Mouse (Mus musculus) neutrophil, adult 59 days (primary cell): ENCODE measurements around the gene B3galt4. TPM values are rescaled to one million over a fixed set of nuclear protein-coding genes. Genes with fewer than 3 reads are reported as not detected.

Source experiments
- total RNA-seq, 2 experiments: library from RNA; stranded (reverse); gene quantifications; 1 replicate in 1 of 2; 2 replicates in 1 of 2; pipeline ENCODE4 v1.2.4; 2023

B3galt4 gene
- total RNA-seq = 10 to 100 TPM; 10.7 to 12.0 TPM

DNA sequence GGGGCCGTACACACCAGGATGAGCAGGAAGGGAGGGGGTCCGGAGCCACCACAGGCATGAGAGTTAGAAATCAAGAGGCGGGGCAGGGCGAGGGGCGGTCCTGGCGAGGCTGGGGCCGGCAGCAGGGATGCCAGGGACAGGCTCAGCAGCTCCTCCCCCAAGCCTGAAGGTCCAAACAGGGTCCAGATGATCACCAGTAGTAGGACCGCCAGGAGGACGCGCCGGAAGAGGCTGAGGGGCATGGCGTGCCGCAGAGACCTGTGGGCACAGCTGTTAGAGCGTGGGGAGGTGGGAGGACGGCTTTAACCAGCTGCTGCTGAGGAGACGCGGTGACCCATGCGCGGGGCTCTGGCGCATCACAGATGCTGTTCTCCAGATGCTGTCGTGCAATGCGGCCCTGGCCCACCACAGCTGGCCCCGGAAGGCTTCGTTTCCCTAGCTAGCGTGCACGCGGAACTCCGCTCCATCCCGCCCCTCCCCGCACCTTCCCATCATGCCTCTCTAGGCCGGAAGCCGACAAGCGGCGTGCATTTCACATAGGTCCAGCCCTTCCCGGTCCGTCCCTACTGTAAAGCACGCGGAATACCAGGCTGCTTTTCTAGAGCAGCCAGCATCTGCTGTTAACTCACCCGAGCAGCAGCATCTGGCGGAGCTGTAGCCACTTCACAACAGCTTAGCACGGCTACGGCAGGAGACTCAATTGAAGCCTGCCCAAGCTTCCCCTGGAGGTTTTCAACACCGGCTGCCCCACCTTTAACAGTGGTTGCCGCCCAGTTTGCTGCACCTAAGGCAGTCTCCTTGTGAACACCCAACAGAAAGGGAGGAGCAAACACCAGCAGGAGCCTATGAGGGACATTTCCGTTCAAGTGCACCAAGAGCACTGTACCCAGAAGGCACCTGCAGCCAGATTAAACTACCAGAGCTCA is at the start of gene B3galt4:
Gene B3galt4 (minus strand): TSS at position 468 of the 926 bp plus-strand sequence.

DNA sequence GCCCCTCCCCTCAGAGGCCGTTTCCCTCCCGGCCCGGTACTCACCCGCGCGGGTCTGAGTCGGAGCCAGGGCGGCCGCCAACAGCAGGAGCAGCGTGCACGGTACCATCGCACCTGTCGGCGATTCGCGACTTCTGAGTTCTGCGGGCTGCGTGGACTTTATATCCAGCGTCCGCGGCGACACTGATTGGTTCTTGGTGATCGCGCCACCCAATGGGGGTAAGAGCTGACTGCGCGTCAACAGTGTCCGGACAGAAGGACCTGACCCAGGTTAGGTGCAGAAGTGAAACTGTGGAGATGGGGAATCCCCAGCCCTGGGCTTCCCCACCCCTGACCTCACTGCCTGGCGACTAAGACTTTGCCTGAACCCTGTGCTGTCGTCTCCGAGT is 48.9 kb upstream of the B3galt4 start, which contains the start of gene H2-K1:
Gene H2-K1 (minus strand): TSS at position 198 of the 388 bp plus-strand sequence.

DNA sequence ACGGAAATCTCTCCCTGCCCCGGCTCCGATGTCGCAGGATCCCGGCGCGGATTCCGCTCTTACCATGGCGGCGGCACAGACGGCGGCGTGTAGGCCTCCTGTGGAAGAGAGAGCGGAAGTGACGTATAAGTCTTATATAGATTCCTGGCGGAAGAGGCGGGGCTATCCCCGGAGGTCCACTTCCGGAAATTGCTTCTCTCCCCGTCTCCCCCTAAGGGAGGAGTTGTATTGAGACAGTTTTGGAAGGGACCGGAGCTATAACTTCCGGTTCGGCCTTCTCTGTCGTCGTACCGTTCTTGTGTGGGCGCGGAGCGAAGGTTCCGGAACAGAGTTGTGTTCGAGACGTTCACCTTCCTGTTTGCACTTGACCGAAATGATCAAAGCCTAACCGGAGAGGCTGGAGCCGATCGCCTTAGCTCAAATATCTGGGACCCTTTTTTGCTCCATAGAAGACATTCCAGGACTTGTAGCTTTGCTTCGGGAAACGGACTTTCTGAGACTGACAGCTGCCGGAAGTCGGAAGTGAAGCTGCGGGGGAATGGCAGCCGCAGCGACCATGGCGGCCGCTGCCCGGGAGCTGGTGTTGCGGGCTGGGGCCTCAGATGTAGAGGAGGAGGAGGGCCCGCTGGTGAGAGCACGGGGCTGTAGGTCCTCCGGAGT is 4.4 kb upstream of the B3galt4 start, which contains the start of the genes Vps52 and Rps18:
Gene Vps52 (plus strand): TSS at position 258 of the 660 bp plus-strand sequence.
Gene Rps18 (minus strand): TSS at position 447 of the 660 bp plus-strand sequence.

DNA sequence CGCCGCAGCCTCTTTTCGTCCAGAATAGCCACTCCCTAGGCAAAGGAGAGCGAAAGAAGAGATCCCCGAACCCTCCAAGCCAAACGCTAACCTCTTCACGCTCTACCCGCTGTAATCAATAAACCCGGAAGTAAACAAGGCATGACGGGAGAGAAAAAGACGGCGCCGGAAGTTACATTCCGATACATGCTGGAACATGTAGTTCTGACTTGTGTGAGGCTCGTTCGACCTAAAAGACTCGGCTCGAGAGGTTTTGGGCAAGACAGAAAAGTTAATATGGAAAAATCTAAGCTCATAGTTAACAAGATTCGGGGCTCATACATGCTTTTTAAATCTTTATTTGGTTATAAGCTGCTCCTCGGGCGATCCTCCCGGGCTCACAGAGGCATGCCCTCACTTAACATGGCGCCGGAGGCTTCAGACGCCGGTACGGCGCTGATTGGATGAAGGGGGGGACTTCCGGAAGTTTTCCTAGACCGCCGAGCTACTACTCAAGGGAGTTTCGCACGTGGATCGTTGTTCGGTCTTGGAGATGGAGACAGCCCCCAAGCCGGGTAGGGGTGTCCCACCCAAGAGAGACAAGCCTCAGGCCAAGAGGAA is 11.0 kb downstream of the B3galt4 start, which contains the start of the genes Pfdn6 and Wdr46:
Gene Pfdn6 (minus strand): TSS at position 138 of the 600 bp plus-strand sequence.
Gene Wdr46 (plus strand): TSS at position 455 of the 600 bp plus-strand sequence.

DNA sequence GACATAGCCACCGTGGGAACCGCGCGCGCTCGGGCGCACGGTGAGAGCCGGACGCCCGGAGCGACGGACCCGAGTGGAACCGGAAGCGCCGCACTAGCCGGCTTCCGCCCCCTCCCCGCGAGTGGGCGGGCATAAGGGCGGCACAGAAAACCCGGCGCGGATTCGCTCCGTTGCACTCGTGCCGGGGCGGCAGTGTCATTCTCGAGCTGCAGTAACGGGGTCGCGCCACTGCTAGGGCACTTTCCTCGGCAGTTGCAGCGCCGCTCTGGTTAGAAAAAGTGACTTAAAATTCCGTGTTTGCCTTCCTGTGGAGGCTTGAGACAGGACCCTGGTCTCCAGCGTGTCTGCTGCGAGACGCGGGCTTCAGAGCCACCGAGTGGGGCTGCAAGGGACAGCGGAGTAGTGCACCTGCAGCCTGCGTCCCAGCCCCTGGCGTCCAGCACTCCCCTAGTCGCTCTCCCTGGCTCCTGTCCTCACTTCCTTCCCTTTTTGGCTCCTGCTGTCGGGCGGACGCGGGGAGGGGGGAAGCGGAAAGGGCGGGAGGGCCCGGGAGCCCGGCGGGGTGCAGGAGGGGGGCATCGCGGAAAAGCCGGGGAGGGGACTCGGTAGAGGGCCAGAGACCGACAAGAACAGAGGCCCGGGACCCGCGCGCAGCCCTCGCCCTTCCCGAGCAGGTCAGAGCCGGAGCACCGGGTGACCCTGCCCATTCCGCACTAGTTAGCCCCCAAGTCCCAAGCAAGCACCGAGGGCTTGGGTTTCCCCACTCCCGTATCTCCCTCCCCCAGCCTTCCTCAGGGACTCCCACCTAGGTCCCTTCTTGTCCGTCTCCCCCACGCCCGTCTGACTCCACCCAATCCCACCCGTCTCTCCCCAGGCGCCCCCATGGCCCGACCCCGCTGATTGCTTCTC is 21.7 kb downstream of the B3galt4 start, which contains the start of gene Rgl2:
Gene Rgl2 (plus strand): TSS at position 173 of the 909 bp plus-strand sequence.

DNA sequence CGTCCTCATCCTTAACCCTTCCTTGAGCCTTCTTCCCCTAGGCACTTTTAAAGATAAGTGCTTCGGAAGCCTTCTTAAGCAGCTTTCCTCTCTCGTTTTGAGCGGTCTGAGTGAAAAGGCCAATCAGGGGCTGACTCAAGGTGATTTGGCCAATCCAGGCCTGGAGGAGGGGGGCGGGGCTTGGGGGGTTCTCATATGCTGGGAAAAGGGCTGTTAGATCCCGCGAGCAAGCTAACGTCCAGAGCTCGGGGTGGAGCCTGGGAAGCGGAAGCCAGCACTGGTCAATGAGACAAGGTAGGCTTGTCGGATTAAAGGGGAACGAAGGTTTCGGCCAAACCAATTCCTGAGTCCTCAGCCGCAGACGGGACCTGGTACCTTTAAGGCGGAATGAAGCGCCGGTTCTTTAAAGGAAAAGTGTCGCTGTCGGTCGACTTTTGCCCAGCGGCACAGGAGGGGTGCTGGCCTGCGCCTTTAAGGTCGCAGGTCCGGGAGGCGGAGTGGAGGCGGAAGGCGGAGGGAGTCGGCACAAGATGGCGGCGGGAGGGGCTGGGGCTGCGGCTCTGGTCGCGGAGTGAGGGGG is 35.5 kb downstream of the B3galt4 start, which contains the start of the genes Tapbp and Zbtb22:
Gene Tapbp (plus strand): TSS at position 229 of the 580 bp plus-strand sequence.
Gene Zbtb22 (plus strand): TSS at position 234 of the 580 bp plus-strand sequence.

DNA sequence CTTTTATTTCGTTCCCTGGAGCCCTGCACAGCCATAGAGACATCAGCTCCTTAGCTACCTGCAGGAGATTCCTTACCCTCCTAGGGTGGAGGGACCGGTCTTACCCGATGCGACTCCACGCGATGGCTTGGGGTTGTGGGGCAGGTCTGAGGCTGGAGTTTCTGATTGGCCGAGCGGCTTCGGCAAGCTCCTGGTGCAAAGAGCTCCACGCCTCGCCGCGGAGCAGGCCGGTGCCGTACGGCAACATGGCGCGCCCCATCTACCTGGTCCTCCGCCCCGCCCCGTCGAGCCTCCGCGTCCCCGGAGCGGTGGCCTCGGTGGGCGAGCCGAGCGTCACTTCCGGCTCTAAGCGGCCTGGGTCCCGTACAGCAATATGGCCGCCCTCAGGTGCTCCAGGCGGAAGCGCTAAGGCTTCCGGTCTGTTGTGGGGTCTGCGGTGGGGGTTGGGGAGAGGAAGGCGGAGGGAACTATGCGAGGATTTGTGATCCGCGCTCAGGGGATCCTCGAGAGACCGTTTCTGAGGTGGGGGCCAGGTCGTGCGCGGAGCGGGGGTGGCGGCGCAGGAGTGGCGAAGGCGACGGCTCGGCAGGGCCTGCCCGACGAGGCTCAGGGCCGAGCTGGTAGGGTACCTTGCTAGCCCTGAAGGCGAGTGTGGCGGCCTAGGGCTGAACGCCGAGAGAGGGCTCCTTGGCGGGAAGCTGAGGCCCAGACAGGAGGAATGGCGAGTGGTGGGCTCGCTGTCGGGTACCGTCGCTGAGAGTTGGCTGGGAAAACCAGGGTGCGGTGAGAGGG is 42.0 kb downstream of the B3galt4 start, which contains the start of gene Daxx:
Gene Daxx (plus strand): TSS at position 338 of the 792 bp plus-strand sequence.

DNA sequence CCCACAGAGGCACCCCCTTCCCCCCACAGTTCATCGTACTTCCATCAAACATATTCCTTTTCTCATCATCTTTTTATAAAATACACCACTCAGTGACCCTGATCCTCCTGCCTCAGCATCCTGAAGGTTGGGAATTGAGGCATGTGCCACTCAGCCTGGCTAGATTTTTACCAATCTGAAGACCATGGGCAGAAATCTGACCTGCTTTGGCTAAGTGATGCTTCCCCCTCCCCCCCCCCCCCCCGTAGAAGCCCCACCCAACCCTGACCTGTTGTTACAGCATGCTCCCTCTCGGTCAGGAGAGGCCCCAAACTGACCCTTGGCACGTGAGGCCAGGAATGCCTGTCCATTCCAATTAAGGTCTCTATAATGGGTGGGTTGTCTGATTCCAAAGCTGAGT is 46.5 kb downstream of the B3galt4 start, which contains the start of gene Platr17:
Gene Platr17 (plus strand): TSS at position 301 of the 400 bp plus-strand sequence.

Other genes with a start within 250 kb of the B3galt4 start
- gene March2, start 232.8 kb downstream of the B3galt4 start, total RNA-seq = 10 to 100 TPM; 58.9 to 59.2 TPM
- gene Rab11b, start 191.0 kb downstream of the B3galt4 start, total RNA-seq = 100 to 1,000 TPM; 174 to 180 TPM
- 1 to 10 TPM; 1.1 to 1.2 TPM for gene Angptl4, start 169.7 kb downstream of the B3galt4 start, total RNA-seq
- 1 to 10 TPM; 4.7 to 7.4 TPM for gene Kank3, start 141.0 kb downstream of the B3galt4 start, total RNA-seq
- 1,000 to 10,000 TPM; 1,073 to 1,248 TPM for gene Rps28, start 126.9 kb downstream of the B3galt4 start, total RNA-seq
- gene Ndufa7, start 126.9 kb downstream of the B3galt4 start, total RNA-seq = 100 to 1,000 TPM; 110 to 135 TPM
- gene Cd320, start 108.4 kb downstream of the B3galt4 start, total RNA-seq = 1 to 10 TPM; 1.1 to 1.5 TPM
- not detected for gene Gm7029, start 77.7 kb downstream of the B3galt4 start, total RNA-seq
- gene Kifc1, start 60.8 kb downstream of the B3galt4 start, total RNA-seq = 10 to 100 TPM; 45.6 to 48.3 TPM
- gene Platr17, start 46.4 kb downstream of the B3galt4 start, total RNA-seq = under 1 TPM in 1 of 2 experiments, not detected in 1; 0.66 TPM
- gene Daxx, start 42.1 kb downstream of the B3galt4 start, total RNA-seq = 10 to 100 TPM; 42.9 to 43.9 TPM
- 100 to 1,000 TPM; 238 to 240 TPM for gene Tapbp, start 35.6 kb downstream of the B3galt4 start, total RNA-seq
- gene Zbtb22, start 35.6 kb downstream of the B3galt4 start, total RNA-seq = 10 to 100 TPM; 32.0 to 36.2 TPM
- gene Rgl2, start 21.9 kb downstream of the B3galt4 start, total RNA-seq = 100 to 1,000 TPM; 208 to 226 TPM
- 10 to 100 TPM; 56.6 to 57.6 TPM for gene Pfdn6, start 11.1 kb downstream of the B3galt4 start, total RNA-seq
- 10 to 100 TPM; 18.7 to 20.9 TPM for gene Wdr46, start 10.8 kb downstream of the B3galt4 start, total RNA-seq
- gene Vps52, start 4.3 kb upstream of the B3galt4 start, total RNA-seq = 10 to 100 TPM; 51.7 to 59.1 TPM
- gene Rps18, start 4.5 kb upstream of the B3galt4 start, total RNA-seq = 100 to 1,000 TPM; 438 to 472 TPM
- gene H2-K1, start 48.9 kb upstream of the B3galt4 start, total RNA-seq = 100 to 1,000 TPM; 950 to 982 TPM
- 10 to 100 TPM; 13.7 to 14.8 TPM for gene Ring1, start 73.2 kb upstream of the B3galt4 start, total RNA-seq
- 10 to 100 TPM; 69.5 to 70.9 TPM for gene H2-Ke6, start 76.6 kb upstream of the B3galt4 start, total RNA-seq
- 10 to 100 TPM; 60.0 to 81.8 TPM for gene Slc39a7, start 80.2 kb upstream of the B3galt4 start, total RNA-seq
- 10 to 100 TPM; 57.4 to 59.4 TPM for gene Rxrb, start 80.3 kb upstream of the B3galt4 start, total RNA-seq
- 1 to 10 TPM; 4.2 to 7.9 TPM for gene Col11a2, start 87.9 kb upstream of the B3galt4 start, total RNA-seq
- 1 to 10 TPM; 1.5 to 1.8 TPM for gene H2-Oa, start 140.9 kb upstream of the B3galt4 start, total RNA-seq
- 10 to 100 TPM; 52.3 to 73.6 TPM for gene H2-DMa, start 168.1 kb upstream of the B3galt4 start, total RNA-seq
- 100 to 1,000 TPM; 173 to 194 TPM for gene Brd2, start 171.1 kb upstream of the B3galt4 start, total RNA-seq
- gene H2-DMb2, start 191.8 kb upstream of the B3galt4 start, total RNA-seq = 10 to 100 TPM; 23.5 to 25.0 TPM
- 10 to 100 TPM; 34.0 to 36.4 TPM for gene H2-DMb1, start 201.6 kb upstream of the B3galt4 start, total RNA-seq
- 10 to 100 TPM; 52.6 to 57.7 TPM for gene Tap1, start 236.1 kb upstream of the B3galt4 start, total RNA-seq
- 10 to 100 TPM; 87.2 to 92.0 TPM for gene Psmb9, start 236.3 kb upstream of the B3galt4 start, total RNA-seq
- gene Psmb8, start 246.2 kb upstream of the B3galt4 start, total RNA-seq = 100 to 1,000 TPM in 1 of 2 experiments, 10 to 100 TPM in 1; 99.8 to 111 TPM